In genomic region chr5:33358467-33358866, GRCm38 (mm10) we compare ENCODE assay signal across 12 mouse cellular contexts. TPM values are rescaled to one million over a fixed set of nuclear protein-coding genes. Genes with fewer than 3 reads are reported as not detected.
DNase-seq lines count a peak whose midpoint lies in the region; ATAC-seq lines count a peak whose summit lies in the region.
"Had no signal": no experiment of that assay in that cellular context is flagged by ENCODE, and none has a peak within 500 bp of the region (broad histone marks: within the 10 kb centered on the region; RNA-seq: fewer than 3 reads in every experiment).

No protein-coding gene starts in this region.

- intact Hi-C loops in gastrocnemius, postnatal 14 days (cut with DNase I; ENCODE audit: low total_unique reads): no loop called here

- peaks cover 20% of the 10 kb centered on the region for H3K36me3 ChIP-seq in midbrain, embryonic 15.5 days (replicated peaks)

- no peaks in the 10 kb centered on the region for H3K27me3 ChIP-seq in midbrain, embryonic 15.5 days (replicated peaks)
- H3K27me3 ChIP-seq: hindbrain, embryonic 15.5 days; neural tube, embryonic 13.5 days; Patski had no signal

- DNase-seq in gastrocnemius, postnatal 14 days: peak; percentile 14
- no peak for DNase-seq in gastrocnemius, postnatal 10 days
- peak; percentile 11 for DNase-seq in lung, postnatal 14 days
- no peak for DNase-seq in lung, postnatal 10 days
- peak; percentile 25 for DNase-seq in brain, adult 2 months (ENCODE audit: low read depth, low spot score)
- no peak for DNase-seq in cerebellum, adult 18-20 months
- DNase-seq: kidney, postnatal 36 days had no signal

- no peaks in the 10 kb centered on the region for H3K4me1 ChIP-seq in midbrain, embryonic 15.5 days
- H3K4me1 ChIP-seq: hindbrain, embryonic 15.5 days had no signal

- H3K9me3 ChIP-seq in midbrain, embryonic 15.5 days: no peaks in the 10 kb centered on the region
- H3K9me3 ChIP-seq: hindbrain, embryonic 15.5 days; neural tube, embryonic 13.5 days had no signal

- H3K27ac ChIP-seq in midbrain, embryonic 15.5 days: no peak overlapping the region
- H3K27ac ChIP-seq: hindbrain, embryonic 15.5 days; neural tube, embryonic 13.5 days had no signal

- WGBS in midbrain, embryonic 15.5 days: 96% methylated on average over 4 of the region's 4 CpGs

- H3K4me3 ChIP-seq in midbrain, embryonic 15.5 days: no peak overlapping the region
- H3K4me3 ChIP-seq: hindbrain, embryonic 15.5 days; neural tube, embryonic 13.5 days had no signal

- no peak overlapping the region for H3K4me2 ChIP-seq in midbrain, embryonic 15.5 days
- H3K4me2 ChIP-seq: hindbrain, embryonic 15.5 days; neural tube, embryonic 13.5 days had no signal

- H3K9ac ChIP-seq in midbrain, embryonic 15.5 days: no peak overlapping the region
- H3K9ac ChIP-seq: hindbrain, embryonic 15.5 days; neural tube, embryonic 13.5 days had no signal

- ATAC-seq in monocyte, adult 5-6 weeks (replicated peaks; ENCODE audit: insufficient number of reproducible peaks, low FRiP score, low TSS enrichment, poor library complexity, severe bottlenecking): peak; percentile 92
- no peak for ATAC-seq in midbrain, embryonic 15.5 days (replicated peaks)
- ATAC-seq: Patski had no signal

RNA-seq across cellular contexts. Expression of gene Uvssa, which starts 19.9 kb away (rescaled TPM):
- total RNA-seq in gastrocnemius, postnatal 14 days (2021): 1 to 10 TPM; 3.2 to 3.6 TPM
- total RNA-seq in gastrocnemius, postnatal 10 days (2021): 1 to 10 TPM; 5.6 to 7.4 TPM
- total RNA-seq in monocyte, adult 5-6 weeks (2017): 13.1 to 21.7 TPM (median 14.7 TPM) in 3 replicates
- polyA plus RNA-seq in midbrain, embryonic 15.5 days (2015; fragmentation: Nextera tagmentation; extraction: Ambion mirVana): 9.0 and 9.7 TPM in 2 replicates

RNA-seq across cellular contexts. Expression of gene Maea, which starts 23.2 kb away (rescaled TPM):
- 10 to 100 TPM; 64.9 to 65.0 TPM for total RNA-seq in gastrocnemius, postnatal 14 days (2021)
- total RNA-seq in gastrocnemius, postnatal 10 days (2021): 10 to 100 TPM; 75.7 to 77.0 TPM
- total RNA-seq in monocyte, adult 5-6 weeks (2017): 131 to 170 TPM (median 150 TPM) in 3 replicates
- polyA plus RNA-seq in midbrain, embryonic 15.5 days (2015; fragmentation: Nextera tagmentation; extraction: Ambion mirVana): 138 and 139 TPM in 2 replicates

Comparison
In these comparisons a context has a peak if more than half of its experiments do, and no peak if none do; other contexts are left out.
1. DNase-seq: peak in gastrocnemius, postnatal 14 days (single experiment), lung, postnatal 14 days (single experiment) and brain, adult 2 months (single experiment); none in gastrocnemius, postnatal 10 days (single experiment), lung, postnatal 10 days (single experiment) and cerebellum, adult 18-20 months (0 of 2).